Mouse (Mus musculus) CD4-positive, CD25-positive, alpha-beta regulatory T cell, adult 4 months (primary cell): ENCODE results near the gene Spink2. TPM values are rescaled to one million over a fixed set of nuclear protein-coding genes. Genes with fewer than 3 reads are reported as not detected.

Experiments
- polyA plus RNA-seq, 2 experiments: library from polyadenylated mRNA; unstranded; fragments of 100-300 nt; shearing (Covaris generic); gene quantifications; one replicate each; pipeline ENCODE4 v1.2.1; 2017

The Spink2 gene
- polyA plus RNA-seq, 2 experiments from 2014 or later, result not detected

Other genes with a start within 250 kb of the Spink2 start
- gene Srp72, start 236.8 kb downstream of the Spink2 start, polyA plus RNA-seq, result 100 to 1,000 TPM; 134 to 144 TPM
- gene Arl9, start 207.4 kb downstream of the Spink2 start, polyA plus RNA-seq, result not detected
- not detected for gene Thegl, start 195.4 kb downstream of the Spink2 start, polyA plus RNA-seq
- gene Hopx, start 96.3 kb downstream of the Spink2 start, polyA plus RNA-seq, result 10 to 100 TPM; 16.4 to 20.4 TPM
- 10 to 100 TPM; 12.7 to 16.2 TPM for gene Rest, start 54.0 kb upstream of the Spink2 start, polyA plus RNA-seq
- 1 to 10 TPM; 2.2 to 5.7 TPM for gene Noa1, start 98.6 kb upstream of the Spink2 start, polyA plus RNA-seq
- 10 to 100 TPM; 53.9 to 67.1 TPM for gene Polr2b, start 98.7 kb upstream of the Spink2 start, polyA plus RNA-seq
- gene Igfbp7, start 196.6 kb upstream of the Spink2 start, polyA plus RNA-seq, result under 1 TPM in 1 of 2 experiments, not detected in 1; 0.31 TPM